Mouse (Mus musculus) frontal cortex, postnatal 10 days (tissue): ENCODE data around the gene Alox12.

Source experiments
- DNase-seq, 2 experiments: peaks; one replicate each; pipeline ENCODE4 v3.0.0; 2022; ENCODE audit warnings: low spot score in 2 of 2, mixed read lengths in 1 of 2

Alox12 gene

GRCm38 (mm10) chr11:70220731-70221602 is 34.2 kb downstream of the Alox12 start, which contains the start of gene Slc16a13:
Gene Slc16a13, minus strand, starts transcription at chr11:70221064.
- peak; percentile 94 to 95 for DNase-seq

- peak in 1 of 2 experiments; percentile 44 for DNase-seq
Measured at GRCm38 (mm10) chr11:70220323-70220722, 34.8 kb downstream of the Alox12 start.

GRCm38 (mm10) chr11:70219873-70220272 is 35.3 kb downstream of the Alox12 start:
- no peak for DNase-seq

- peak in 1 of 2 experiments; percentile 7 for DNase-seq
Measured at GRCm38 (mm10) chr11:70218741-70219470, 36.2 kb downstream of the Alox12 start.

- DNase-seq: no peak
Measured at GRCm38 (mm10) chr11:70218039-70218438, 37.1 kb downstream of the Alox12 start.

GRCm38 (mm10) chr11:70216103-70216502 is 39.0 kb downstream of the Alox12 start:
- no peak for DNase-seq

GRCm38 (mm10) chr11:70215301-70215700 is 39.9 kb downstream of the Alox12 start:
- peak in 1 of 2 experiments; percentile 21 for DNase-seq

- DNase-seq: peak in 1 of 2 experiments; percentile 19
Measured at GRCm38 (mm10) chr11:70214856-70215209, 40.3 kb downstream of the Alox12 start.

GRCm38 (mm10) chr11:70214191-70214855 is 40.8 kb downstream of the Alox12 start:
- DNase-seq: peak; percentile 36 to 42

- DNase-seq: peak; percentile 28 to 36
Measured at GRCm38 (mm10) chr11:70213736-70214135, 41.4 kb downstream of the Alox12 start.

GRCm38 (mm10) chr11:70212896-70213295 is 42.3 kb downstream of the Alox12 start:
- peak; percentile 41 to 65 for DNase-seq

GRCm38 (mm10) chr11:70212423-70212822 is 42.7 kb downstream of the Alox12 start, which contains the start of gene Slc16a11:
Gene Slc16a11, plus strand, starts transcription at chr11:70212752.
- no peak for DNase-seq

GRCm38 (mm10) chr11:70211972-70212371 is 43.2 kb downstream of the Alox12 start:
- DNase-seq: no peak

GRCm38 (mm10) chr11:70210681-70211080 is 44.5 kb downstream of the Alox12 start:
- no peak for DNase-seq

- DNase-seq: no peak
Measured at GRCm38 (mm10) chr11:70208778-70209388, 46.3 kb downstream of the Alox12 start.

- no peak for DNase-seq
Measured at GRCm38 (mm10) chr11:70207283-70207682, 47.9 kb downstream of the Alox12 start.

- no peak for DNase-seq
Measured at GRCm38 (mm10) chr11:70206801-70207200, 48.4 kb downstream of the Alox12 start.

GRCm38 (mm10) chr11:70201691-70202090 is 53.5 kb downstream of the Alox12 start:
- DNase-seq: peak; percentile 42 to 75

GRCm38 (mm10) chr11:70200036-70200608 is 55.0 kb downstream of the Alox12 start:
- no peak for DNase-seq

- DNase-seq: no peak
Measured at GRCm38 (mm10) chr11:70199107-70199506, 56.0 kb downstream of the Alox12 start.

GRCm38 (mm10) chr11:70198332-70198731 is 56.8 kb downstream of the Alox12 start:
- DNase-seq: no peak
